ENCODE assay signal across 8 mouse cellular contexts in genomic region chr1:190174231-190174630, GRCm38 (mm10). TPM values are rescaled to one million over a fixed set of nuclear protein-coding genes. Genes with fewer than 3 reads are reported as not detected.
DNase-seq lines count a peak whose midpoint lies in the region; ATAC-seq and TF ChIP-seq lines count a peak whose summit lies in the region.

No protein-coding gene starts in this region.

- DNase-seq in kidney, adult 9 months, result peak; percentile 15
- DNase-seq in kidney, adult 2 months, result no peak
- DNase-seq in brain, embryonic 14.5 days (ENCODE audit: low read depth), result peak; percentile 81
- peak; percentile 56 for DNase-seq in forelimb bud, embryonic 11.5 days (ENCODE audit: low read depth, low spot score)
- peak; percentile 65 for DNase-seq in retina, postnatal 1 day
- no peak for DNase-seq in spleen, postnatal 10 days (ENCODE audit: low spot score in 2 of 2)
- no peak for DNase-seq in thymus, postnatal 25 days

- no peaks in the 10 kb centered on the region for H3K36me3 ChIP-seq in kidney, adult 2 months (ENCODE audit: control insufficient read depth, insufficient read depth, low read length)
- no peaks in the 10 kb centered on the region for H3K36me3 ChIP-seq in limb, embryonic 12.5 days

- H3K4me3 ChIP-seq in kidney, adult 2 months (ENCODE audit: insufficient read depth, low read depth, low read length), result no peak overlapping the region
- peak overlapping the region; percentile 44; the same call in 1 of the 2 replicates for H3K4me3 ChIP-seq in limb, embryonic 12.5 days (replicated peaks)

- no peak for TF ChIP-seq POLR2A in kidney, adult 2 months (IDR thresholded peaks at IDR 0.05; ENCODE audit: low read depth, low read length)
- TF ChIP-seq POLR2A in brain, embryonic 14.5 days (IDR thresholded peaks at IDR 0.05; ENCODE audit: borderline replicate concordance, extremely low read depth, insufficient read depth, insufficient read length, poor library complexity, severe bottlenecking), result no peak

- no peak overlapping the region for H3K9ac ChIP-seq in limb, embryonic 12.5 days (replicated peaks)

- peaks cover 5% of the 10 kb centered on the region for H3K27me3 ChIP-seq in kidney, adult 2 months (replicated peaks; ENCODE audit: control insufficient read depth, insufficient read depth, low read length)
- peaks cover 90% of the 10 kb centered on the region for H3K27me3 ChIP-seq in limb, embryonic 12.5 days

- H3K4me1 ChIP-seq in kidney, adult 2 months (ENCODE audit: control insufficient read depth, insufficient read depth, low read length), result no peaks in the 10 kb centered on the region
- H3K4me1 ChIP-seq in limb, embryonic 12.5 days (replicated peaks), result peaks cover 50% of the 10 kb centered on the region

- 16% methylated on average over 13 of the region's 13 CpGs for WGBS in kidney, adult 2 months
- WGBS in limb, embryonic 12.5 days, result 1% methylated on average over 13 of the region's 13 CpGs

- ATAC-seq in limb, embryonic 12.5 days (ENCODE audit: insufficient number of reproducible peaks, insufficient read depth, low FRiP score, low TSS enrichment, low read depth), result no peak

- H3K27ac ChIP-seq in kidney, adult 2 months (ENCODE audit: insufficient read depth, low read depth, low read length), result no peak overlapping the region
- H3K27ac ChIP-seq in limb, embryonic 12.5 days, result no peak overlapping the region

- no peak for TF ChIP-seq CTCF in kidney, adult 2 months (conservative IDR thresholded peaks at IDR 0.05; ENCODE audit: insufficient read depth, insufficient read length, low read depth, low read length)
- TF ChIP-seq CTCF in brain, embryonic 14.5 days (IDR thresholded peaks at IDR 0.05; ENCODE audit: borderline replicate concordance, extremely low read depth, insufficient read depth, insufficient read length), result no peak

- H3K4me2 ChIP-seq in limb, embryonic 12.5 days, result peak overlapping the region; percentile 81

- H3K9me3 ChIP-seq in limb, embryonic 12.5 days, result no peaks in the 10 kb centered on the region

RNA-seq across cellular contexts. Expression of gene Prox1, which starts 3.7 kb away (rescaled TPM):
- 2.7 and 3.7 TPM in 2 replicates for polyA plus RNA-seq in kidney, adult 2 months (2012; rRNA removed)
- 11.3 and 14.5 TPM in 2 replicates for polyA plus RNA-seq in brain, embryonic 14.5 days (2012; rRNA removed)
- 2.7 and 4.7 TPM in 2 replicates for polyA plus RNA-seq in limb, embryonic 12.5 days (2016; fragmentation: Nextera tagmentation; extraction: Ambion mirVana)

Comparison
In these comparisons a context has a peak if more than half of its experiments do, and no peak if none do; other contexts are left out.
1. DNase-seq: peak in kidney, adult 9 months (single experiment), brain, embryonic 14.5 days (single experiment), forelimb bud, embryonic 11.5 days (single experiment) and retina, postnatal 1 day (single experiment); none in kidney, adult 2 months (single experiment), spleen, postnatal 10 days (0 of 2) and thymus, postnatal 25 days (single experiment).